Mouse (Mus musculus) ovary, postnatal 10 days (tissue): ENCODE results near the gene Pet117.
"Not testable (repeated sequence)": the region's sequence is repeated elsewhere in the genome, so short reads cannot be mapped to it uniquely, and the experiment has no call there.

Experiments used
- DNase-seq: peaks from one replicate; pipeline ENCODE4 v3.0.0; 2022; ENCODE audit warnings: low spot score

Pet117 gene

GRCm38 (mm10) chr2:144368400-144369019 is at the start of gene Pet117, which contains the start of gene Kat14:
Gene Pet117, plus strand, starts transcription at chr2:144368996.
Gene Kat14, plus strand, starts transcription at chr2:144368983.
- DNase-seq, result peak; percentile 90

GRCm38 (mm10) chr2:144324218-144324617 is 44.6 kb upstream of the Pet117 start:
- DNase-seq, result no peak

- DNase-seq, result no peak
These were observed 39.3 kb upstream of the Pet117 start for GRCm38 (mm10) chr2:144329451-144329850.

- DNase-seq, result no peak
These were observed 38.9 kb upstream of the Pet117 start for GRCm38 (mm10) chr2:144329937-144330336.

DNA sequence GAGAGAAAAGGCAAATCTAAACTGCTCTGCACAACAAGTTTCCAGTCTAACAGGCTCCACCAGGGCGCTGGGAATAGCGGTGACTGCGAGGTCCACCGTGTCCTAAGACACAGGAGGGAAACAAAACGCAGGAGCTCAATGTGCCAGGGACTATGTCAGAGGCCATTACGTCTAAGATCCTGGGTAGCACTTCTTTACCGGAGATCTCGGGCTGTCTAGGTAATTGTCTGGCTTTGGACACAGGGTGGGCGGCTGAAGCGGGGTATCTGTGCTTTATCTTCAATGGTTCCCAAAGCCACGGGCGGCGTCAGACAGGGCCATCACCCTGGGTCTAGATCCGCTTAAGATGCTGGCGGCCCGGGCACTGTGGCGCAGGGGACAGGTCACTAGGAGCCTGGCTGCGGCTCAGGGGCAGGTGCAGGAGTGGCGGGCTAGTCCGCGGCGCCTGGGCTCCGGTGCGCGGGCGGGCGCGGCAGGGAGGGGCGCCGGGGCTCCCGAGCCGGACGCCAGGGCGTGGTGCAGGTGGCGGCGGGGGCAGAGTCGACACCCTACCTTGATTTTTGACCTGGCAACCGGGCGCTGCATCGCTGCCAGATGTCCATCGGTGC is 38.3 kb upstream of the Pet117 start:
- DNase-seq, result no peak

- no peak for DNase-seq
These were observed 37.8 kb upstream of the Pet117 start for GRCm38 (mm10) chr2:144330960-144331371.

GRCm38 (mm10) chr2:144331401-144332302 is 37.1 kb upstream of the Pet117 start, which contains the start of gene Ovol2:
Gene Ovol2, minus strand, starts transcription at chr2:144332146.
- DNase-seq, result peak; percentile 12

DNA sequence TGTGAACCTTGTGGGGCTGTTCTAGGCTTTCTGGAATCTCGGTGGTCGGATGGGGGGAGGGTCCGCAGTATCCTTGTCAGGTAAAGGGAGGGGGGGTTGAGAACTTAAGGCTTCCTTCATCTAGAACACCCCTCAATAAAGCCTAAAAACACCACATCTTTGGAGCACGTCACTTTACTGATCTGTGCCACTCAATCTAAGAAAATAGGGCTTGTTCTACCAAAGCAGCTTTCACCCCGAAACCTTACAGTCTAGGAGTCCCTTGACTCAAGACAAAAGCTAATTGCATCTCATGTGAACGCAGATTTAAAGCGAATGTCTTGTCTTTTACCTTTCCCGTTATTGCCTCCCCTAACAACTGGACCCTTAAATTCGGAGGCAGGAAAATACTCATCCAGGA is 36.3 kb upstream of the Pet117 start:
- no peak for DNase-seq

DNA sequence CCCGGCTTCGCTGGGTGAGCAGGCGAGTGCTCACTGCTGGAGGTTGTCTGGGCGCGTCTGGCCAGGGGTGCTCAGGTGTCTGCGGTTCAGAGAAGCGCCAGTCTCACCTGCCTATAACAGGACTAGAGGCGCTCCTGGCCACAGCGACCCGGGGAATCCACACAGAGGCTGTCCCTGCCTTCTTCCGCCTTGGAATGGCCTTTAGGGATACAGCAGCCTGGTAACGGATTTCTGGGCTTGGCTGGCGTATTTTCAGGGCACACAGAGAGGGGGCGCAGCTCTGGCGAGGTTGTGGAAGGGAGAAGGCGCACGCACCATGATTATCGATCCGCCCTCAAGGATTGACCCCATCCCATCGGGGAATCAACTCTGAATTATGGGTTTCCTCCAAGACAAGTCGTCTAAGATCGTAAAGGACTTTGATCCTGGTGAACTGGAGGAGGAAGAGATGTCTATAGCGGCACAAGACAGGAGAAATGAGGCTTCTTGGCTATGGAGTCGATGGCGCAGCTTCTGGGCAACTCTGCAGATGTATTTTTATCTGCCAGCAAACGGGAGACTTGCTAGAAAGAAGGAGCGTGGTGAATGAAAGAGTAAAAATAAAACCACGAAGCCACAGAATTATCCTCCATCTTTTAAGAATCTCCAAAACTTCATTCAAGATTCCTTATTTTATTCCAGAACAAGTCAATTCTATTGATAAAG is 35.5 kb upstream of the Pet117 start:
- DNase-seq, result no peak

DNA sequence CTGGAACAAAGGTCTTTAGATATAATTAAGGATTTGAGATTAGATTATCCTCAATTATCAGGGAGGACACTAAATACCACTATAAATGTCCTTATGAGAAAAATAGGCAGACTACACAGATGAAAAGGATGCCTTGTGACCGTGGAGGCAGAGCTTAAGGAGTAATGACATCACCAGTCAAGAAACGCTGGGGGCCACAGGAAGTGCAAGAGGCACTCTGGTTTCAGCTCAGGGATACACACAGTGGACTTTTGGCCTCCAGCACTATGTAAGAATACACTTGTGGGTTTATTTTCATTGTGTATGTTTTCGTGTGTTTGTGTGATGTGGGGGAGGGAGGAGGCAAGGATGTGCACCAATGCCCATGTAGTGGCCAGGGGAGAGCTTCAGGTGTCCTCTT is 31.6 kb upstream of the Pet117 start:
- no peak for DNase-seq

DNA sequence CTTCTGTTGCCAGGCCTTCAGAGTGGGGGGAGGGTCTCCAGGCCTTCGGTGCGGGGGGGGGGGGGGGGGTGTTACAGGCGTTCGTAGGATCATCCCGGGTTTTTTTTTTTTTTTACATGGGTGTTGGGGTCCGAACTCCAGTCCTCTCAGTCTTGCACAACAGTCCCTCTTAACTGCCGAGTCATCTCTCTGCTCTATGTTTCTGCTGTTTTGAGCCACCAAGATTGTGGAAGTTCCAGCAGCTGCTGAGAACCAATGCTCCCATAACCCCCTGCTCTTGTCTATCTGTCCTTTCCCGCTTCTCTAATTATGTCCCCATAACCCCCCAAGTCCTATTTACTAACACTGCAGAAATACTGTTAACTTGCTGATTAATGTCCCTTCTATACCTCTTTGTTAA is 31.1 kb upstream of the Pet117 start:
- no peak for DNase-seq

DNA sequence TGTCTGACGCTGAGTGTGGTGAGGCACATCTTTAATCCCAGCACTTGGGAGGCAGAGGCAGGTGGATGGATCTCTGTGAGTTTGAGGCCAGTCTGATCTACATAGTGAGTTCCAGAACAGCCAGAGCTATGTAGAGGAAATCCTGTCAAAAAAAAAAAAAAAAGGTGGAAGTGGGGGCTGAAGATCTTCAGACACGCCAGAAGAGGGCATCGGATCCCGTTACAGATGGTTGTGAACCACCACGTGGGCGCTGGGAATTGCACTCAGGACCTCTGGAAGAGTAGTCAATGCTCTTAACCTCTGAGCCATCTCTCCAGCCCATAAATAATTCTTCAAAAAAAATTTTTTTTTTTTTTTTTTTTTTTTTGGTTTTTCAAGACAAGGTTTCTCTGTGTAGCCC is 30.6 kb upstream of the Pet117 start:
- not testable (repeated sequence) for DNase-seq

- no peak for DNase-seq
These were observed 25.6 kb upstream of the Pet117 start for GRCm38 (mm10) chr2:144343158-144343557.

- no peak for DNase-seq
These were observed 20.3 kb upstream of the Pet117 start for GRCm38 (mm10) chr2:144348525-144348924.

DNA sequence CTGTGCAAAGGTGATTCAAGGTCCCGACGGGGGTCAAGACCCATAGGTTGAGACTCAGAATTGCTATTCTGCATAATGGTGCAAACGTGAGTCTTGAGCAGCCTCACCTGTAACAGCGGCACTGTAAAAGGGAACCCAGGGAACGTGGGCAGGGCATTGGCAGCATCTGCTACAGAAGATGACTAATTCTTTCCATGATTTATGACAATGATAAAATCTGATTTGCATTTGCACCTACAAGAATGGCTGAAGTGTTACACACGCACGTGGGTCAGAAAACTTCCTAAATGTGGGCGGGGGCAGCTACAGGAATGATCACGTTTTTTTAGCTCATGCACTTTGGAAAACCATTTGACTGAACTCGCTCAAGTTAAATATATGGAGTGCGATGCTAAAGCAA is 16.0 kb upstream of the Pet117 start:
- no peak for DNase-seq

DNA sequence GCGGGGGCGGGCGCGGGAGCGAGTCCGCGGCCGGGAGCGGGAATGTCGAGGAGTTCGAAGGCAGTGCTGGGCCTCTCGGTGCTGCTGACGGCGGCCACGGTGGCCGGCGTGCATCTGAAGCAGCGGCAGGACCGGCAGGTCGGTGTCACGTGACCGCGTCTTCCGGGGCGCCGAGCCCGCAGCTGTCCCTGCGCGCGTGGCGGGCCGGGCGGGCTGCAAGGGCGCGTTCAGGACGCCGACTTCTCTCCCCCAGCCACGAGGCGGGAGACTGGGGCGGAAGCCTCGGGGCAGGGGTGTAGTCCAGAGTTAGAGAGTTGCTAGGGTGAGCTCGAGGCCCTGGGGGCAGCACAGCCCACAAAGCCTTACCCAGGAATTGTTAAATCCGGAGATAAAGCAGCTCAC is 225 bp downstream of the Pet117 start:
- DNase-seq, result peak; percentile 77

- peak; percentile 2 for DNase-seq
These were observed 715 bp downstream of the Pet117 start for GRCm38 (mm10) chr2:144369511-144369910.

- DNase-seq, result no peak
These were observed 2.8 kb downstream of the Pet117 start for GRCm38 (mm10) chr2:144371566-144371965.

DNA sequence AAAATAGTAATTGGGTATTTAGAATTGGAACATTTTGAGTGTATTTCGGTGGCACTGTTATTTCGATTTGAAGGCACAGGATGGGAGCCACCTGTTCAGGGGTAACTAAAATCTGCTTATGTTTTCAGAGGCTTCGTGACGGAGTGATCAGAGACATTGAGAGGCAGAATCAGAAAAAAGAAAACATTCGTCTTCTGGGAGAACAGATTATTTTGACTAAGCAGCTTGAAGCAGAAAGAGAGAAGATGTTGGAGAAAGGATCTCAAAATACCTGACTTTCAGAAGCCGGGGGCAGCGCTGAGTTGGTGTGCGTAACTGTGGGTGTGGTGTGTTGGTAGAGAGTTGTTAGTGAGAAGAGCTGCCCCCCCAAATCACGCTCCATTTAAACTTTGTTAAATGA is 4.3 kb downstream of the Pet117 start:
- no peak for DNase-seq

DNA sequence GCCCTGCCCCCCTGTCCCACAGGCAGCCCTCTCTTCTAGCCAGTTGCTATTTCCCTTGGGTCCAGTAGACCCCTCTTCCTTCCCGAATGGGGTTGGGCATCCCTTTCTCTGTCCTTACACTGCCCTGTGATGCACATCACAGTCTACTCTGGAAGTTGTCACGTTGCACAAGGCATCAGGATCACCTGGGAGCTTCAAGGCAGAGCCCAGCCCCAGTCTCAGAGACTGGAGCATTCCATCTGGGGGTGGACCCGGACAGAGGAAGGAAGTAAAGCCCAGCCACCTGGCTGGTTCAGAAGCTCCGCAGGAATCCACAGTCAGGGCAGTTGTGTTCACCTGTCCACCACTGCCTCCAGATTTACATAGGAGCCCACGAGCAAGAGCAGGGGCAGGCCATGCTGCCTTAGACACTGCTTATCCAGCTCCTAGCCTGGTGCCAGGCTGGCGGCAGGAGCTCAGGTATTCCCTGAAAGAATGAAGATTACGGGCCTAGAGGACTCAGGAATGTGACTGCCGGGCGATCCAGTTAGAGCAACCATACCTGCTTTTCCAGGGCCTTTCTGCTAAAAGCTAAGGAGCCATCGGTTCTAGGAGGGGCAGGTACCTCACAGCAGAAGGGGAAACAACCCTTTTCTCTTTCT is 6.4 kb downstream of the Pet117 start:
- DNase-seq, result no peak

- no peak for DNase-seq
These were observed 12.5 kb downstream of the Pet117 start for GRCm38 (mm10) chr2:144381293-144381692.

DNA sequence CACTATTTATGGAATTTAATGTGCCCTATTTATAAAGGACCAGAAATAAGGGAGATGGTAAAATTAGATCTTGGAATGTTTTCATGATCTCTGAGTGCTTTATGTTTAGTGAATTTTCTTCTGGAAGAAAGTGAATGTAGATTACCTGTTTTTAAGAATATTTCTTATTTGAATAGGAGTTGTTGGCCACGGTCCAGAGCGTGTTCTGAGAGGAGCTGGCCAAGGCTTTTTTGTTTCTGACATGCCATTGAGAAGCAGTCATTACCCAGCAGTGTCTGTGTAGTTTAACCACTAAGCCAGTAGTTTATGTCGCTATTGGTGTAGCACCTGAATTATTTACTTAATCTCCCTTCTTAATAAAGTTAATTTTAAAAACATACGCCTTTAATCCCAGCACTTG is 12.9 kb downstream of the Pet117 start:
- DNase-seq, result no peak
